Mouse (Mus musculus) left cerebral cortex, adult 18-20 months (tissue): ENCODE results near the gene Chaf1a. TPM values are rescaled to one million over a fixed set of nuclear protein-coding genes. Genes with fewer than 3 reads are reported as not detected.
"Not testable (repeated sequence)": the region's sequence is repeated elsewhere in the genome, so short reads cannot be mapped to it uniquely, and the experiment has no call there.

Source experiments
- DNase-seq, 2 experiments: peaks; one replicate each; pipeline ENCODE4 v3.0.0; 2021 to 2022; ENCODE audit warnings: low spot score in 2 of 2, mixed read lengths in 1 of 2
- total RNA-seq, 2 experiments: library from RNA; stranded (reverse); gene quantifications; 2 replicates each; pipeline ENCODE4 v1.2.3; 2021

Chaf1a gene
- total RNA-seq, 2 experiments from 2014 or later, result 1.9 to 2.7 TPM

GRCm38 (mm10) chr17:56036176-56036900, 3.9 kb upstream of the Chaf1a start, which contains the start of gene Sh3gl1:
TSS of gene Sh3gl1 (minus strand) at chr17:56036635.
- DNase-seq, result peak; percentile 99 to 100

- no peak for DNase-seq
These were observed 3.3 kb upstream of the Chaf1a start for GRCm38 (mm10) chr17:56036901-56037287.

- no peak for DNase-seq
These were observed 1.5 kb upstream of the Chaf1a start for GRCm38 (mm10) chr17:56038583-56039261.

GRCm38 (mm10) chr17:56039345-56039744, 894 bp upstream of the Chaf1a start:
- no peak for DNase-seq

GRCm38 (mm10) chr17:56040857-56041163, 571 bp downstream of the Chaf1a start:
- no peak for DNase-seq

GRCm38 (mm10) chr17:56051369-56051768, 11.1 kb downstream of the Chaf1a start:
- DNase-seq, result no peak

GRCm38 (mm10) chr17:56054938-56055337, 14.7 kb downstream of the Chaf1a start:
- DNase-seq, result no peak

GRCm38 (mm10) chr17:56055945-56056678, 15.9 kb downstream of the Chaf1a start:
- DNase-seq, result no peak

GRCm38 (mm10) chr17:56057381-56058120, 17.3 kb downstream of the Chaf1a start:
- DNase-seq, result no peak

GRCm38 (mm10) chr17:56062081-56062480, 21.8 kb downstream of the Chaf1a start:
- DNase-seq, result no peak

- DNase-seq, result not testable (repeated sequence)
These were observed 25.5 kb downstream of the Chaf1a start for GRCm38 (mm10) chr17:56065715-56066114.

GRCm38 (mm10) chr17:56066451-56066850, 26.2 kb downstream of the Chaf1a start:
- DNase-seq, result no peak

- no peak for DNase-seq
These were observed 28.8 kb downstream of the Chaf1a start for GRCm38 (mm10) chr17:56069066-56069465.

GRCm38 (mm10) chr17:56071126-56071525, 30.9 kb downstream of the Chaf1a start:
- no peak for DNase-seq

GRCm38 (mm10) chr17:56072243-56072642, 32.0 kb downstream of the Chaf1a start:
- no peak for DNase-seq

GRCm38 (mm10) chr17:56074097-56074826, 34.0 kb downstream of the Chaf1a start:
- peak; percentile 63 to 66 for DNase-seq

- peak; percentile 99 for DNase-seq
These were observed 34.6 kb downstream of the Chaf1a start, which contains the start of gene Ubxn6 for GRCm38 (mm10) chr17:56074827-56075208. TSS of gene Ubxn6 (minus strand) at chr17:56075028.

- no peak for DNase-seq
These were observed 37.3 kb downstream of the Chaf1a start for GRCm38 (mm10) chr17:56077523-56077922.

- not testable (repeated sequence) for DNase-seq
These were observed 38.1 kb downstream of the Chaf1a start for GRCm38 (mm10) chr17:56078361-56078760.
